Mouse (Mus musculus) frontal cortex, adult 2 months (tissue): Measurements from ENCODE around the gene Slc30a4. TPM values are rescaled to one million over a fixed set of nuclear protein-coding genes. Genes with fewer than 3 reads are reported as not detected.

Experiments
- polyA plus RNA-seq: library from polyadenylated mRNA; depleted of rRNA; stranded (reverse); fragments of >200 nt; gene quantifications from 2 replicates; pipeline ENCODE4 v1.2.3, GENCODE M21; 2012; rRNA removed

Gene Slc30a4
- polyA plus RNA-seq, 1 experiment = 21.9 TPM

Other genes with a start within 250 kb of the Slc30a4 start
- not detected in 2 replicates for gene Gm14085, start 217.7 kb downstream of the Slc30a4 start, polyA plus RNA-seq
- 111 and 114 TPM in 2 replicates for gene Gatm, start 91.4 kb downstream of the Slc30a4 start, polyA plus RNA-seq
- 0.57 and 0.68 TPM in 2 replicates for gene AA467197, start 65.7 kb downstream of the Slc30a4 start, polyA plus RNA-seq
- 33.7 and 38.0 TPM in 2 replicates for gene Bloc1s6, start 35.8 kb upstream of the Slc30a4 start, polyA plus RNA-seq
- gene Sqor, start 62.6 kb upstream of the Slc30a4 start, polyA plus RNA-seq = 6.9 and 7.3 TPM in 2 replicates